20 mouse cellular contexts compared by ENCODE assay signal in the genomic region with DNA sequence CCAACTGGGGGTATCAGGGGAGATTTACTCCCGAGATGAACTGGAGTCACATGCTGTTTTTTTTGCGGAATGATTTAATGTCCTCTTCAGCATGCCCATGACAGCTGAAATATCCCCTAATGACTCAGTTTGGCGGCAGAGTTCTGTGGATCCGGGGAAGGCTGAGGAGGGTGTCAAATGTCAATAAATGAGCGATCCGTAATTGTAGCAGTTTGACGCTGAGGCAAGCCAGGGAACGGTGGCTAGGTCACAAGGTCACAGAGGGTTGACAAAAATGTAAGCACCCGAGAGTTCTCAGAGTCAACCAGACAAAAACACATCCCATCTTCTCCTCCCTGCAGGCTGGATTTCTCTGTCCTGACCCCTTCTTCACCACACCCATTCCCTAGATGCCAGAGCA.
A peak's percentile ranks its signal among the peaks of the same experiment; 100 is the strongest.
DNase-seq lines count a peak whose midpoint lies in the region; ATAC-seq lines count a peak whose summit lies in the region.
"Had no signal": no experiment of that assay in that cellular context is flagged by ENCODE, and none has a peak within 500 bp of the region (broad histone marks: within the 10 kb centered on the region; RNA-seq: fewer than 3 reads in every experiment).

No protein-coding gene starts in this region.

- ATAC-seq in kidney, embryonic 14.5 days (ENCODE audit: low FRiP score, low TSS enrichment): peak; percentile 58
- ATAC-seq: forebrain, postnatal 0 days; hindbrain, embryonic 16.5 days; lung, postnatal 0 days; midbrain, embryonic 15.5 days had no signal

- 3% methylated on average over 9 of the region's 9 CpGs for WGBS in kidney, embryonic 14.5 days
- 10% methylated on average over 9 of the region's 9 CpGs for WGBS in embryonic facial prominence, embryonic 10.5 days

- H3K4me1 ChIP-seq in kidney, embryonic 14.5 days (ENCODE audit: control insufficient read depth, insufficient read depth, low read length): peaks cover 15% of the 10 kb centered on the region
- H3K4me1 ChIP-seq in embryonic facial prominence, embryonic 10.5 days: peaks cover 33% of the 10 kb centered on the region
- H3K4me1 ChIP-seq: liver, embryonic 13.5 days; stomach, embryonic 15.5 days had no signal

- no peaks in the 10 kb centered on the region for H3K27me3 ChIP-seq in kidney, embryonic 14.5 days (ENCODE audit: control insufficient read depth, insufficient read depth, low read length)
- H3K27me3 ChIP-seq in embryonic facial prominence, embryonic 10.5 days (replicated peaks; ENCODE audit: low read depth, poor library complexity, severe bottlenecking): peaks cover 17% of the 10 kb centered on the region
- H3K27me3 ChIP-seq: embryonic facial prominence, embryonic 12.5 days; liver, embryonic 13.5 days; midbrain, embryonic 15.5 days; stomach, embryonic 15.5 days had no signal

- DNase-seq in kidney, adult 8-10 months: no peak
- peak; percentile 88 for DNase-seq in embryo, embryonic 10 days (ENCODE audit: low spot score)
- DNase-seq in embryonic facial prominence, embryonic 10.5 days (ENCODE audit: low spot score): peak; percentile 70
- peak; percentile 79 for DNase-seq in mesoderm, embryonic 11.5 days (ENCODE audit: low read depth, low spot score)
- DNase-seq in ovary, postnatal 10 days (ENCODE audit: low spot score): no peak
- no peak for DNase-seq in spleen, postnatal 14 days (ENCODE audit: low spot score in 2 of 2)
- DNase-seq: cerebellum, adult 9-11 months; forebrain, postnatal 0 days; gastrocnemius, postnatal 36 days; heart, postnatal 14 days; liver, embryonic 13.5 days; spleen, adult 18-20 months; thymus, adult 2 months had no signal

- H3K9ac ChIP-seq in kidney, embryonic 14.5 days (ENCODE audit: low read depth, low read length): no peak overlapping the region
- H3K9ac ChIP-seq: embryonic facial prominence, embryonic 12.5 days; forebrain, postnatal 0 days; liver, embryonic 13.5 days; midbrain, embryonic 15.5 days; stomach, embryonic 15.5 days had no signal

- no peaks in the 10 kb centered on the region for H3K9me3 ChIP-seq in kidney, embryonic 14.5 days (ENCODE audit: control insufficient read depth, low read length)
- no peaks in the 10 kb centered on the region for H3K9me3 ChIP-seq in embryonic facial prominence, embryonic 10.5 days
- H3K9me3 ChIP-seq: embryonic facial prominence, embryonic 12.5 days; liver, embryonic 13.5 days; midbrain, embryonic 15.5 days; stomach, embryonic 15.5 days had no signal

- no peak overlapping the region for H3K4me3 ChIP-seq in kidney, embryonic 14.5 days (ENCODE audit: low read length)
- no peak overlapping the region for H3K4me3 ChIP-seq in embryonic facial prominence, embryonic 10.5 days
- H3K4me3 ChIP-seq: embryonic facial prominence, embryonic 12.5 days; liver, embryonic 13.5 days; midbrain, embryonic 15.5 days; stomach, embryonic 15.5 days had no signal

- H3K4me2 ChIP-seq in kidney, embryonic 14.5 days (replicated peaks; ENCODE audit: low read depth, low read length): no peak overlapping the region; the same call in 1 of the 2 replicates
- H3K4me2 ChIP-seq: embryonic facial prominence, embryonic 12.5 days; heart, embryonic 11.5 days; liver, embryonic 13.5 days; midbrain, embryonic 15.5 days; stomach, embryonic 15.5 days had no signal

- H3K36me3 ChIP-seq in kidney, embryonic 14.5 days (ENCODE audit: control insufficient read depth, insufficient read depth, low read length): no peaks in the 10 kb centered on the region
- no peaks in the 10 kb centered on the region for H3K36me3 ChIP-seq in embryonic facial prominence, embryonic 10.5 days (replicated peaks)
- H3K36me3 ChIP-seq: embryonic facial prominence, embryonic 12.5 days; liver, embryonic 13.5 days; midbrain, embryonic 15.5 days; stomach, embryonic 15.5 days had no signal

- H3K27ac ChIP-seq in kidney, embryonic 14.5 days (ENCODE audit: low read depth, low read length): no peak overlapping the region; the same call in 1 of the 2 replicates
- H3K27ac ChIP-seq in embryonic facial prominence, embryonic 10.5 days (replicated peaks): peak overlapping the region; percentile 44
- H3K27ac ChIP-seq: embryonic facial prominence, embryonic 12.5 days; liver, embryonic 13.5 days; midbrain, embryonic 15.5 days; stomach, embryonic 15.5 days had no signal

Comparison
In these comparisons a context has a peak if more than half of its experiments do, and no peak if none do; other contexts are left out.
1. DNase-seq: peak in embryo, embryonic 10 days (single experiment), embryonic facial prominence, embryonic 10.5 days (single experiment) and mesoderm, embryonic 11.5 days (single experiment); none in kidney, adult 8-10 months (0 of 2), ovary, postnatal 10 days (single experiment) and spleen, postnatal 14 days (0 of 2).